Comparison of ENCODE assay signal across 18 mouse cellular contexts in the genomic region with DNA sequence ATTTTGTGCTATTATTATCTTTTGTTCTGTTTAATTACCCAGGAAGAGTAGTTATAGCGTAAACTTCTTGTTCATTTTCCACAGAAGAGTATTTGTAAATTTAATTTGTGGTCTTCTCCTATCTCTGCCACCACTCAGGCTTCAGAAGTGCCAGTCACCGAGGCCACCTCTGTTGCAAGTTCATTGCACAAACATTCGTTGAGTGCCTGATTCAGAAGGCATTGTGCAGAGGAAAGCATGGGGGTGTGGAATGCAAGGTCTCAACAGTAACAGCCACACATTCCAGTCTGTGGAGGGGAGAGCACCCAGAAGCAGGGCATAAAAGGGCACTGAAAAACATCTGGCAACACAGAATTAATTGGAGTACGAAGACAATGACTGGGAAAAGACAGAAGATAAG.
DNase-seq lines count a peak whose midpoint lies in the region; ATAC-seq lines count a peak whose summit lies in the region.
"Had no signal": no experiment of that assay in that cellular context is flagged by ENCODE, and none has a peak within 500 bp of the region (broad histone marks: within the 10 kb centered on the region; RNA-seq: fewer than 3 reads in every experiment).

No protein-coding gene starts in this region.

- peaks cover 10% of the 10 kb centered on the region; the same call in 1 of the 2 replicates for H3K4me1 ChIP-seq in heart, embryonic 13.5 days
- H3K4me1 ChIP-seq in hindbrain, embryonic 13.5 days (replicated peaks), result no peaks in the 10 kb centered on the region
- H3K4me1 ChIP-seq: embryonic facial prominence, embryonic 15.5 days; liver, embryonic 12.5 days; midbrain, embryonic 12.5 days had no signal

- H3K4me2 ChIP-seq in heart, embryonic 13.5 days, result no peak overlapping the region
- H3K4me2 ChIP-seq in hindbrain, embryonic 13.5 days, result no peak overlapping the region
- H3K4me2 ChIP-seq: embryonic facial prominence, embryonic 15.5 days; liver, embryonic 12.5 days; midbrain, embryonic 12.5 days had no signal

- H3K27me3 ChIP-seq in heart, embryonic 13.5 days (replicated peaks), result no peaks in the 10 kb centered on the region
- no peaks in the 10 kb centered on the region for H3K27me3 ChIP-seq in hindbrain, embryonic 13.5 days
- H3K27me3 ChIP-seq: embryonic facial prominence, embryonic 15.5 days; liver, embryonic 12.5 days; midbrain, embryonic 12.5 days had no signal

- no peak; the same call in 1 of the 2 replicates for ATAC-seq in heart, embryonic 13.5 days (ENCODE audit: extremely low read depth, insufficient number of reproducible peaks, low FRiP score, low TSS enrichment)
- ATAC-seq in hindbrain, embryonic 13.5 days (ENCODE audit: low FRiP score), result no peak
- ATAC-seq: hindbrain, postnatal 0 days; liver, embryonic 12.5 days had no signal

- no peak overlapping the region for H3K4me3 ChIP-seq in heart, embryonic 13.5 days
- H3K4me3 ChIP-seq in hindbrain, embryonic 13.5 days, result no peak overlapping the region
- H3K4me3 ChIP-seq: embryonic facial prominence, embryonic 15.5 days; layer of hippocampus, adult 2 months; liver, embryonic 12.5 days; midbrain, embryonic 12.5 days had no signal

- H3K9ac ChIP-seq in heart, embryonic 13.5 days, result no peak overlapping the region
- H3K9ac ChIP-seq in hindbrain, embryonic 13.5 days, result no peak overlapping the region
- H3K9ac ChIP-seq: embryonic facial prominence, embryonic 15.5 days; liver, embryonic 12.5 days; midbrain, embryonic 12.5 days had no signal

- H3K9me3 ChIP-seq in heart, embryonic 13.5 days, result no peaks in the 10 kb centered on the region
- no peaks in the 10 kb centered on the region for H3K9me3 ChIP-seq in hindbrain, embryonic 13.5 days
- H3K9me3 ChIP-seq: embryonic facial prominence, embryonic 15.5 days; midbrain, embryonic 12.5 days had no signal

- peak overlapping the region; percentile 34; the same call in 1 of the 2 replicates for H3K27ac ChIP-seq in heart, embryonic 13.5 days (replicated peaks)
- no peak overlapping the region for H3K27ac ChIP-seq in hindbrain, embryonic 13.5 days
- H3K27ac ChIP-seq: embryonic facial prominence, embryonic 15.5 days; hindbrain, postnatal 0 days; kidney, postnatal 0 days; layer of hippocampus, adult 2 months; liver, embryonic 12.5 days; midbrain, embryonic 12.5 days had no signal

- DNase-seq in heart, adult 11 months, result no peak
- peak; percentile 1 for DNase-seq in lung, postnatal 10 days
- DNase-seq in lung, postnatal 25 days (ENCODE audit: low spot score), result no peak
- peak; percentile 11 for DNase-seq in adrenal gland, postnatal 14 days
- no peak for DNase-seq in cerebellum, postnatal 25 days
- DNase-seq: cerebellum, adult 2 months; gastrocnemius, postnatal 25 days; heart, postnatal 36 days; kidney, adult 11 months; right cerebral cortex, adult 18-20 months had no signal

- no peaks in the 10 kb centered on the region for H3K36me3 ChIP-seq in heart, embryonic 13.5 days
- H3K36me3 ChIP-seq in hindbrain, embryonic 13.5 days, result no peaks in the 10 kb centered on the region
- H3K36me3 ChIP-seq: embryonic facial prominence, embryonic 15.5 days; liver, embryonic 12.5 days; midbrain, embryonic 12.5 days had no signal

- 21% methylated on average over 4 of the region's 4 CpGs for WGBS in heart, embryonic 13.5 days
- 49% methylated on average over 4 of the region's 4 CpGs for WGBS in hindbrain, embryonic 13.5 days

Comparison
In these comparisons a context has a peak if more than half of its experiments do, and no peak if none do; other contexts are left out.
1. DNase-seq: peak in lung, postnatal 10 days (single experiment) and adrenal gland, postnatal 14 days (single experiment); none in heart, adult 11 months (single experiment), lung, postnatal 25 days (single experiment) and cerebellum, postnatal 25 days (0 of 2).